Comparison of ENCODE assay signal across 18 mouse cellular contexts in genomic region chr7:88222141-88222540, GRCm38 (mm10).
"Had no signal": no experiment of that assay in that cellular context is flagged by ENCODE, and none has a peak within 500 bp of the region (broad histone marks: within the 10 kb centered on the region; RNA-seq: fewer than 3 reads in every experiment).

No protein-coding gene starts in this region.

- H3K36me3 ChIP-seq: liver, embryonic 13.5 days; liver, embryonic 15.5 days; lung, embryonic 15.5 days; midbrain, embryonic 13.5 days; midbrain, embryonic 15.5 days; neural tube, embryonic 12.5 days had no signal

- H3K9ac ChIP-seq: liver, embryonic 13.5 days; liver, embryonic 15.5 days; liver, postnatal 0 days; lung, embryonic 15.5 days; midbrain, embryonic 13.5 days; midbrain, embryonic 15.5 days; neural tube, embryonic 12.5 days had no signal

- H3K4me3 ChIP-seq: liver, embryonic 13.5 days; liver, embryonic 15.5 days; lung, embryonic 15.5 days; megakaryocyte, embryonic 14.5 days; midbrain, embryonic 13.5 days; midbrain, embryonic 15.5 days; neural tube, embryonic 12.5 days had no signal

- H3K4me1 ChIP-seq: liver, embryonic 13.5 days; liver, embryonic 15.5 days; lung, embryonic 15.5 days; megakaryocyte, embryonic 14.5 days; midbrain, embryonic 13.5 days; midbrain, embryonic 15.5 days; neural tube, embryonic 12.5 days had no signal

- H3K9me3 ChIP-seq: liver, embryonic 13.5 days; liver, embryonic 15.5 days; lung, embryonic 15.5 days; midbrain, embryonic 13.5 days; midbrain, embryonic 15.5 days; neural tube, embryonic 12.5 days had no signal

- DNase-seq: liver, embryonic 13.5 days; liver, postnatal 0 days; lung, adult 2 months; lung, postnatal 14 days; lung, postnatal 36 days; right cerebral cortex, postnatal 14 days; thymus, adult 18-20 months; thymus, postnatal 14 days; thymus, postnatal 36 days had no signal

- H3K4me2 ChIP-seq: liver, embryonic 13.5 days; liver, embryonic 15.5 days; lung, embryonic 15.5 days; midbrain, embryonic 11.5 days; midbrain, embryonic 13.5 days; midbrain, embryonic 15.5 days; neural tube, embryonic 12.5 days had no signal

- ATAC-seq: liver, postnatal 0 days; lung, postnatal 0 days; midbrain, embryonic 13.5 days; midbrain, embryonic 15.5 days had no signal

- H3K27ac ChIP-seq: liver, embryonic 13.5 days; liver, embryonic 15.5 days; lung, embryonic 15.5 days; macrophage; midbrain, embryonic 13.5 days; midbrain, embryonic 15.5 days; neural tube, embryonic 12.5 days had no signal

- H3K27me3 ChIP-seq: liver, embryonic 13.5 days; liver, embryonic 15.5 days; lung, embryonic 15.5 days; megakaryocyte, embryonic 14.5 days; midbrain, embryonic 13.5 days; midbrain, embryonic 15.5 days; neural tube, embryonic 12.5 days had no signal
